Mouse (Mus musculus): ENCODE data around the gene Slc22a4. TPM values are rescaled to one million over a fixed set of nuclear protein-coding genes. Genes with fewer than 3 reads are reported as not detected.
A peak's percentile ranks its signal among the peaks of the same experiment; 100 is the strongest.

Gene Slc22a4
- polyA plus RNA-seq, 1 experiment from 2014 or later: 13.4 TPM

- DNase-seq (no peak), ATAC-seq (no peak)
- Histone ChIP-seq H3K4me3 (ENCODE audit: low read depth, low read length) (no peak overlapping the region), H3K4me2 (ENCODE audit: low read depth, low read length) (no peak overlapping the region), H3K9me3 (ENCODE audit: low read length) (no peaks in the 10 kb centered on the region), H3K36me3 (replicated peaks; ENCODE audit: insufficient read depth, low read length) (no peaks in the 10 kb centered on the region), H3K4me1 (ENCODE audit: insufficient read depth) (no peaks in the 10 kb centered on the region), H3K27me3 (ENCODE audit: insufficient read depth, low read length) (no peaks in the 10 kb centered on the region), H3K27ac (ENCODE audit: low read depth) (no peak overlapping the region), H3K9ac (replicated peaks) (no peak overlapping the region)
- TF ChIP-seq EP300 (IDR thresholded peaks at IDR 0.05; ENCODE audit: low read depth) (no peak), CTCF (IDR thresholded peaks at IDR 0.05; ENCODE audit: low read depth) (no peak)
- 53% methylated on average over 1 of the region's 1 CpGs for WGBS (ENCODE audit: insufficient replicate concordance)
Observed at GRCm38 (mm10) chr11:54059526-54059925, 31.6 kb upstream of the Slc22a4 start.

- Histone ChIP-seq H3K9me3 (ENCODE audit: low read length) (no peaks in the 10 kb centered on the region), H3K4me3 (ENCODE audit: low read depth, low read length) (no peak overlapping the region), H3K4me1 (ENCODE audit: insufficient read depth) (no peaks in the 10 kb centered on the region), H3K27ac (ENCODE audit: low read depth) (no peak overlapping the region), H3K36me3 (replicated peaks; ENCODE audit: insufficient read depth, low read length) (no peaks in the 10 kb centered on the region), H3K27me3 (ENCODE audit: insufficient read depth, low read length) (no peaks in the 10 kb centered on the region), H3K9ac (replicated peaks) (no peak overlapping the region), H3K4me2 (ENCODE audit: low read depth, low read length) (no peak overlapping the region)
- DNase-seq: no peak
- WGBS (ENCODE audit: insufficient replicate concordance): 68% methylated on average over 6 of the region's 6 CpGs
- TF ChIP-seq CTCF (IDR thresholded peaks at IDR 0.05; ENCODE audit: low read depth) (no peak), EP300 (IDR thresholded peaks at IDR 0.05; ENCODE audit: low read depth) (no peak)
- no peak for ATAC-seq
Observed at GRCm38 (mm10) chr11:54058643-54059042, 30.8 kb upstream of the Slc22a4 start.

GRCm38 (mm10) chr11:54058056-54058617, 30.2 kb upstream of the Slc22a4 start:
- no peak for ATAC-seq
- TF ChIP-seq CTCF (IDR thresholded peaks at IDR 0.05; ENCODE audit: low read depth) (no peak), EP300 (IDR thresholded peaks at IDR 0.05; ENCODE audit: low read depth) (no peak)
- Histone ChIP-seq H3K36me3 (replicated peaks; ENCODE audit: insufficient read depth, low read length) (no peaks in the 10 kb centered on the region), H3K9ac (replicated peaks) (no peak overlapping the region), H3K4me2 (ENCODE audit: low read depth, low read length) (no peak overlapping the region), H3K4me3 (ENCODE audit: low read depth, low read length) (no peak overlapping the region), H3K27ac (ENCODE audit: low read depth) (no peak overlapping the region), H3K27me3 (ENCODE audit: insufficient read depth, low read length) (no peaks in the 10 kb centered on the region), H3K9me3 (ENCODE audit: low read length) (no peaks in the 10 kb centered on the region), H3K4me1 (ENCODE audit: insufficient read depth) (no peaks in the 10 kb centered on the region; the same call in 1 of the 2 replicates)
- WGBS (ENCODE audit: insufficient replicate concordance): 73% methylated on average over 10 of the region's 10 CpGs
- no peak for DNase-seq

GRCm38 (mm10) chr11:54057428-54057827, 29.5 kb upstream of the Slc22a4 start:
- no peak overlapping the region for H3K4me3 ChIP-seq (ENCODE audit: low read depth, low read length)
- WGBS (ENCODE audit: insufficient replicate concordance): 60% methylated on average over 2 of the region's 2 CpGs
- TF ChIP-seq CTCF (IDR thresholded peaks at IDR 0.05; ENCODE audit: low read depth) (no peak), EP300 (IDR thresholded peaks at IDR 0.05; ENCODE audit: low read depth) (no peak)

GRCm38 (mm10) chr11:54056132-54056531, 28.2 kb upstream of the Slc22a4 start:
- Histone ChIP-seq H3K4me1 (ENCODE audit: insufficient read depth) (no peaks in the 10 kb centered on the region; the same call in 1 of the 2 replicates), H3K27ac (ENCODE audit: low read depth) (no peak overlapping the region), H3K4me3 (ENCODE audit: low read depth, low read length) (no peak overlapping the region), H3K9me3 (ENCODE audit: low read length) (no peaks in the 10 kb centered on the region), H3K27me3 (ENCODE audit: insufficient read depth, low read length) (no peaks in the 10 kb centered on the region), H3K9ac (replicated peaks) (no peak overlapping the region), H3K36me3 (replicated peaks; ENCODE audit: insufficient read depth, low read length) (no peaks in the 10 kb centered on the region), H3K4me2 (ENCODE audit: low read depth, low read length) (no peak overlapping the region)
- DNase-seq (peak; percentile 55), ATAC-seq (peak; percentile 78)
- WGBS (ENCODE audit: insufficient replicate concordance): 47% methylated on average over 8 of the region's 8 CpGs
- TF ChIP-seq CTCF (IDR thresholded peaks at IDR 0.05; ENCODE audit: low read depth) (peak; percentile 56), EP300 (IDR thresholded peaks at IDR 0.05; ENCODE audit: low read depth) (no peak)

More at GRCm38 (mm10) chr11:54057428-54057827, 29.5 kb upstream of the Slc22a4 start:
- Histone ChIP-seq H3K27ac (ENCODE audit: low read depth) (no peak overlapping the region), H3K4me1 (ENCODE audit: insufficient read depth) (no peaks in the 10 kb centered on the region; the same call in 1 of the 2 replicates), H3K36me3 (replicated peaks; ENCODE audit: insufficient read depth, low read length) (no peaks in the 10 kb centered on the region), H3K9me3 (ENCODE audit: low read length) (no peaks in the 10 kb centered on the region), H3K27me3 (ENCODE audit: insufficient read depth, low read length) (no peaks in the 10 kb centered on the region), H3K9ac (replicated peaks) (no peak overlapping the region), H3K4me2 (ENCODE audit: low read depth, low read length) (no peak overlapping the region)
- ATAC-seq (no peak), DNase-seq (no peak)

- TF ChIP-seq CTCF (IDR thresholded peaks at IDR 0.05; ENCODE audit: low read depth) (peak; percentile 85), EP300 (IDR thresholded peaks at IDR 0.05; ENCODE audit: low read depth) (no peak)
- no peaks in the 10 kb centered on the region for H3K27me3 ChIP-seq (ENCODE audit: insufficient read depth, low read length)
- 25% methylated on average over 6 of the region's 6 CpGs for WGBS (ENCODE audit: insufficient replicate concordance)
- no peak overlapping the region for H3K9ac ChIP-seq (replicated peaks)
- DNase-seq (no peak), ATAC-seq (no peak)
- no peaks in the 10 kb centered on the region; the same call in 1 of the 2 replicates for H3K4me1 ChIP-seq (ENCODE audit: insufficient read depth)
- H3K4me2 ChIP-seq (ENCODE audit: low read depth, low read length): no peak overlapping the region
- H3K27ac ChIP-seq (ENCODE audit: low read depth): no peak overlapping the region
- H3K4me3 ChIP-seq (ENCODE audit: low read depth, low read length): no peak overlapping the region
- no peaks in the 10 kb centered on the region for H3K9me3 ChIP-seq (ENCODE audit: low read length)
- H3K36me3 ChIP-seq (replicated peaks; ENCODE audit: insufficient read depth, low read length): no peaks in the 10 kb centered on the region
Observed at GRCm38 (mm10) chr11:54054257-54054656, 26.4 kb upstream of the Slc22a4 start.

All from liver, postnatal 0 days (tissue).